Mouse (Mus musculus) WW6 (cell line): ENCODE data around the gene Kcnh4.
"Not testable (repeated sequence)": the region's sequence is repeated elsewhere in the genome, so short reads cannot be mapped to it uniquely, and the experiment has no call there.

Experiments used
- DNase-seq: peaks from one replicate; pipeline ENCODE4 v3.0.0-alpha.2; 2013; ENCODE audit warnings: low read depth, low spot score

The Kcnh4 gene

DNA sequence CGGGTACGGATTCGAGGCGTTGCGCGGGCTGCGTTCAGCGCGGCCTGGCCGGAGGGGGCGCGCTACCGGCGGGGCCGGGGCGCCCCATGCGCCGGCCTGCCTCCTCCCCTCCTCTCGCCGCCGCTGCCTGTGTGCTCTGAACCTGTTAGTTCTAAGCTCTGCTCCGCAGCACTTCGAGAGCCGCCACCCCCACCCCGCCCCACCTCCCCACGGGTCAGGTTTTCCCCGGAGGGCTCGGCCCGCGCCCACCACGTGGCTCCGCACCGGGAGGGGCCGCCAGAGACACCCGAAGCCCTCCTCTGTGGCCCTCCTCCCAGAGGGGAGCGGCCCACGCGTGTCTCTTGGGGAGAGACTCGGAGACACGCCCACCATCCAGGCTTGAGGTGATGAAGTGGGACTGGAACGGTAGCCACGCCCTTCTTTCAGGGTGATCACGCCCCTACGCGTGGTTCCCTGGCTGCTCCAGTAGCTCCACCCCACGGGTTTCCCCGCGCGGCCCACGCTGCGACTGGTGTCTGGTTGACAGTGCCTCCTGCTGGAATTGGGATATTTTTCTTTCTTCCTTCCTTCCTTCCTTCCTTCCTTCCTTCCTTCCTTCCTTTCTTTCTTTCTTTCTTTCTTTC lies at the start of gene Kcnh4:
TSS of gene Kcnh4 (minus strand) at position 332 of the 623 bp plus-strand sequence.
- peak; percentile 74 for DNase-seq

- DNase-seq: no peak
Measured at GRCm38 (mm10) chr11:100806380-100807305, 46.9 kb upstream of the Kcnh4 start.

- DNase-seq: no peak
Measured at GRCm38 (mm10) chr11:100805535-100805934, 45.8 kb upstream of the Kcnh4 start.

DNA sequence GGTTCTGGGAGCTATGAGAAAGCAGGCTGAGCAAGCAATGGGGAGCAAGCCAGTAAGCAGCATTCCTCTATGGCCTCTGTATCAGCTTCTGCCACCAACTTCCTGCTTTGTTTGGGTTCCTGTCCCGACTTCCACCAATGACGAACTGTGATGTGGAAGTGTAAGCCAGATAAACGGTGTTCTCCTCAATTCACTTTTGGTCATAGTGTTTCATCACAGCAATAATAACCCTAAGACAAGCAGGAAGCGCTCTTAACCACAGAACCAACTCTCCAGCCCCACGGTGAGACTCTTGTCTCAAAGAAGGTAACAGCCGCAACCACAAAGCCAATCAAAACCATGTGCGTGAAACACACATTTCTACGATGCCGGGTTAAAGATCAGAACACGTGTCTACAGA lies 44.7 kb upstream of the Kcnh4 start:
- DNase-seq: no peak

DNA sequence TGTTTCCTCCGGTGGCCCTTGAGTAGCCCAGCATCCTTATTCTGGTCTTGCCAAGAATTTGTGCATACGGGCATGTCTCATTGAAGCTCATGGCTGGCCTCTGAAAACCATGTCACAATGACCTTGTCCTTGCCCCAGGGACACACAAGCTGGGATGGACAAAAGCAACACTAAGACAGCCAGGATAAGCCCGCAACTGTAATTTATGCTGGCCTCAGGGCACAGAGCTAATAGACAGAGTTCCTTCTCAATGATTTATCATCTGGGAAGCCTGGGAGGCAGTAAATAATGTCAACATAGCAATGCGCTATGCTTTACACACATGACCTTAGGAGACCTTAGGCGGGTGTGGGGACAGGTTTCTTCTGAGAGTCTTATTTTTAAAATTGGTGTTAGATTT lies 39.7 kb upstream of the Kcnh4 start:
- no peak for DNase-seq

GRCm38 (mm10) chr11:100796585-100796984 lies 36.8 kb upstream of the Kcnh4 start:
- DNase-seq: no peak

GRCm38 (mm10) chr11:100795386-100795785 lies 35.6 kb upstream of the Kcnh4 start:
- no peak for DNase-seq

DNA sequence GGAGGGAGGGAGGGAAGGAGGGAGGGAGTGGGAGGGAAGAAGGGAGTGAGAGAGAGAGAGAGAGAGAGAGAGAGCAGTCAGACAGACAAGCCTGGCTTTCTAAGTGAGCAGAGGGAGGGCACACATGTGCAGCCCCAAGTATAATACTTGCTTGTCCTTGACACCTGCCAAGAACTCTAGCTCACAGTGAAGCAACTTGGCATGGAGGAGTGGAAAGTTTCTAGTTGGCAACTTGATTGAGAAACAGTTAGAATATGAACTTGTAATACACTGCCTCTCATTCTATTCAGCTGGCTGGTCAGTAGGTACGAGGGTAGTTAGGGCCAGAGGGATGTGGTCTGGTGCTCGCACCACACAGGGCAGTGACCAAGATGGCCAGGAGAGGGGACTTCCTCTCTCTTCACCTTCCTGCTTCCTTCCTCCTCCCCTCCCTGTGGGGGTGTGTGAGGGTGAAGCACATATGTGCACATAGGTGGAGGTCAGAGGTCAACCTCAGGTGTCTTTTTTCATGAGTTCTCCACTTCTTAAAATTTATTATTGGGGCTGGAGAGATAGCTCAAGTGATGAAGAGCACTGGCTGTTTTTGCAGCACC lies 31.8 kb upstream of the Kcnh4 start:
- no peak for DNase-seq

DNA sequence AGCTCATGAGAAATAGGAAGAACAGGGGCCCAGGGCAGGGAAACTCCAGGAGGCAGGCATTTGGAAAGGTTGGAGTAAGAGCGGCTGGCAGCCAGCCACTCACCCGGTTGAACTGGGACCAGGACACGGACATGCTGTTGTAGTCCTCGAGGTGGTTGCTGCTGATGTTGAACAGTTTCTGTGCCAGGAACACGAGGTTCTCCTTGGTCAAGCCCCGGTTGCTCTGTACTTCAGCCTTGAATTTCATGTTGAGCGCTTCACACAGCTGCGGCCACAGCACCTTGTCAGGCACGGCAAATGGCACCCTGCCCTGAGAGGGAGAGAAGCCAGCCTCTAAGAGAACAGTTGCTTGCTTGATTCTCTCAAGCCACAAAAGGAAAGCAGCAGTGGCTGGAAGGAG lies 30.9 kb upstream of the Kcnh4 start:
- DNase-seq: not testable (repeated sequence)

DNA sequence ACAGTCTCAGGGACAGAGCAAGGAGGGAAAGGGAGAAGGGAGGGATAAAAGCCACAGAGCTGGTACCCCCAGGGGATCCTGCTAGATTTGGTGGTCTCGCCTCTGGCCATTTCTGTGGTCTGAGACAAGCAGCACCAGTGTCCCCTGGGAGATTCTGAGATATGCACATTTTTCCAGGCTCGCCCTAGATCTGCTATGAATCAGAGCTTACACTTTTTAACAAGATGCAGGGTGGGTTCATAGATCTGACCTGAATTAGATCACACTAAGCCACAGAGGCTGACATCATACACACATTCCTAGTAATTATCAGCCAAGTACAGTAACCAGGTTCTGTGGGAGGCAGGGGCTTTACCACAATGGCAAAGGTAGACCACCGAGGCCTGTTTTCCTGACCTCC lies 30.0 kb upstream of the Kcnh4 start:
- no peak for DNase-seq

GRCm38 (mm10) chr11:100785774-100786173 lies 26.0 kb upstream of the Kcnh4 start:
- no peak for DNase-seq

- no peak for DNase-seq
Measured at GRCm38 (mm10) chr11:100784286-100784685, 24.5 kb upstream of the Kcnh4 start.

- DNase-seq: no peak
Measured at GRCm38 (mm10) chr11:100782568-100782967, 22.8 kb upstream of the Kcnh4 start.

- DNase-seq: no peak
Measured at GRCm38 (mm10) chr11:100781763-100782475, 22.2 kb upstream of the Kcnh4 start.

DNA sequence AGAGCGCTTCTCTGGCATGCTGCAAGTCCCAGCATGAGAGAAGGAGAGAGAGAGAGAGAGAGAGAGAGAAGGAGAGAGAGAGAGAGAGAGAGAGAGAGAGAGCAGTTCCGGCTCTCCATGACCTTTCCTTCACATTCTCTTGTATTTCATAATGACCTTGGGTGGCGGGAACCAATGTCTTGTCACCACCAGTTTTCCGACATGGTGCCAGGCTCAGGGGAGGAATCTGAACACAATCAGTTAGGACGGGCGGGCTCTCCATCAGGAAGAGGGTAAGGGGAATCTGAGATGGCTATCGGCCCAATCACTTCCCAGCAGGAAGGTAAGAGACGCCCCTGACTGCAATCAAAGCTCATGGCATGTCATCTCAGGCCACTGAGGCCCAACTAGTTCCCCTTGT lies 20.5 kb upstream of the Kcnh4 start:
- DNase-seq: no peak

DNA sequence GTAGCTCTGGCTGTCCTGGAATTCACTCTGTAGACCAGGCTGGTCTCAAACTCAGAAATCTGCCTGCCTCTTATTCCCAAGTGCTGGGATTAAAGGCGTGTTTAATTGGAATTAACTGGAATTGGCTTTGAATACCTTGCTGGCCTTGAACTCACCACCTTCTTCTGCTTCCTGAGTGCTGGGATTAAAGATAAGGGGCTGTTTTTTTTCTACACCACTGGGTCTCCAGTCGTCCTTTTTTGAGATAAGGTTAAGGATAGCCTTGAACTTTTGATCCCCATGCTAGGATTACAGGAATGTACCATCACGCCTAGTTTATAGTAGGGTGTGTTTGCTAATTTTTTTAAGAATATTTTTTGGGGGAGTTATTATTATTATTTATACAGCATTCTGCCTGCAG lies 18.3 kb upstream of the Kcnh4 start:
- no peak for DNase-seq

- no peak for DNase-seq
Measured at GRCm38 (mm10) chr11:100775921-100776320, 16.2 kb upstream of the Kcnh4 start.

GRCm38 (mm10) chr11:100774261-100774660 lies 14.5 kb upstream of the Kcnh4 start:
- DNase-seq: no peak

DNA sequence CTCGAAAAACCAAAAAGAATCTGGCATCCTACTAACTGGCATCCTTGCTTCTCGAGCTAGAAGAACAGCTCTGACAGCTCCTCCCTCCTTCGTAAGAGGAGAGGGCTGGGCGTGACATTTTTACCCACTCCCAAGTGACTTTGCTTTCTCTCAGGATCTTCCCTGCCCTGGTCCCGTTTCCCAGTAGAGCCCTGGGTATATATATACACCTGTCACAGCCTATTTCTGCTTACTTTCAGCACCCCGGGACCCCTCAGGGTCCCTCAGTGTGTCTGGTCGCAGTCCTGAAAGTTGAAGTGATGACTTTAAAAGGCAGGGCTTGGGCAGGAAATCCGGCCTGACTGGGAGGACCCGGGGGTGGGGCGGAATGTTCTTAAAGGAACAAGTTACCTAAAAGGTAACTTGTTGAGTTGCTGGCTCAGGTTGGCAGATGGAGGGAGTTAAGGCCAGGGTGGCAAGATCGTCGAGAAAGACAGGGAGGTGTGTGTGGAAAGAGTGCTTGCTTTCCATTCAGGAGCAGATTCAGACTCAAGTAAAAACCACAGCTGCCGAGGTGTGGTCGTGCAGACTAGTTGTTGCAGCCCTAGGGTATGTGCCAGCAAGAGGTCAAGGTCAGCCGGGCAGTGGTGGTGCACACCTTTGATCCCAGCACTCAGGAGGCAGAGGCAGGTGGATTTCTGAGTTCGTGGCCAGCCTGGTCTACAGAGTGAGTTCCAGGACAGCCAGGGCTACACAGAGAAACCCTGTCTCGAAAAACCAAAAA lies 11.1 kb upstream of the Kcnh4 start, which contains the start of gene Ghdc:
TSS of gene Ghdc (minus strand) at position 312 of the 763 bp plus-strand sequence.
- no peak for DNase-seq

DNA sequence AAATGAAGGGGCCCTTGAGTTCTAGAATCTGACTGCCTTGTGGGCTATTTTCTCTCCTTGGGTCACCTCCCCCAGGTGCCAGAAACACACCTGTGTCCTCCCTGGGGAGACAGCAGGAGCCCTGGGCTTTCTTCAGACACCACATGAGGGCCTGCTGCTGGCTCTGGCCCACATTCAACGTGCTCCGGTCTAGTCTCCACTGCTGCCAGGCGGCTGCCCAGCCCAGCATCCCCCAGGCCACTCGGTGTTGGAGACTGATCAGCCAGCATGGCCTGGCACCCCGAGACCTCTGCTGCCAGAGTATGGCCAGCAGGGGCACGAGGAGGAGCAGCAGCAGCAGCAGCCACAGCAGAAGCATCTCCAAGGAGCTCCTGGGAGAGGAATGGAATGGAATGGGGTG lies 10.2 kb upstream of the Kcnh4 start:
- DNase-seq: no peak

DNA sequence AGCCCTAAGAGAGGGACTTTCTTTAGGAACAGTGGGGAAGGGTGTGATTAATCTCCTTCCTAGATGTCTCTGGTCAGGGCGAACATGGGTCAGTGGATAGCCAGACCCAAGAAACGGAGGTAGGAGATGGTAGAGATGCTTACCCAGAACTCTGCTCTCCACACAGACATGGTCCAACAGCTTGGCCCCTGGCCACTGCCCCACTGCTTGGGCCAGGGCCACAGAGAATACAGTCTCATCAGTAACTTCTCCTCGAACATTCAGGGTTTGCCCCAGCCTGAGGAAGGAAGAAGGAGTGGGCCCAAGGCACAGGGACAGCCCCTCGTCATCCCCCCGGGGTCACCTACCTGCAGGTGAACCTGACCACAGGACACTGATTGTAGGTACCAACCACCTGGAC lies 8.1 kb upstream of the Kcnh4 start:
- no peak for DNase-seq
